Mouse (Mus musculus) liver, embryonic 15.5 days (tissue): ENCODE measurements around the gene Specc1. TPM values are rescaled to one million over a fixed set of nuclear protein-coding genes. Genes with fewer than 3 reads are reported as not detected.

Source experiments
- ATAC-seq: fragments of 200-750 bp; cut with Nextera tagmentation; 2 replicates; pipeline ENCODE4 v1.8.0; 2017; ENCODE audit warnings: moderate number of reproducible peaks, mild to moderate bottlenecking, moderate library complexity; ENCODE audit not compliant: insufficient read depth
- H3K27ac ChIP-seq: fragments of 300-500 bp; sonication (generic); replicated peaks from 2 replicates; pipeline ENCODE4 v1.5.1; 2015; ENCODE audit warnings: mild to moderate bottlenecking, inconsistent platforms
- H3K27me3 ChIP-seq: fragments of 300-500 bp; sonication (generic); 2 replicates; pipeline ENCODE4 v1.6.1; 2015; ENCODE audit warnings: mild to moderate bottlenecking, inconsistent platforms
- H3K36me3 ChIP-seq: fragments of 300-500 bp; sonication (generic); replicated peaks from 2 replicates; pipeline ENCODE4 v1.6.1; 2015; ENCODE audit warnings: moderate library complexity, mild to moderate bottlenecking, inconsistent platforms
- H3K4me1 ChIP-seq: fragments of 300-500 bp; sonication (generic); replicated peaks from 2 replicates; pipeline ENCODE4 v1.6.1; 2015; ENCODE audit warnings: inconsistent platforms
- H3K4me2 ChIP-seq: fragments of 300-500 bp; sonication (generic); 2 replicates; pipeline ENCODE4 v1.6.1; 2015; ENCODE audit warnings: moderate library complexity, mild to moderate bottlenecking, inconsistent platforms
- H3K4me3 ChIP-seq: fragments of 300-500 bp; sonication (generic); replicated peaks from 2 replicates; pipeline ENCODE4 v1.5.1; 2015; ENCODE audit warnings: mild to moderate bottlenecking, inconsistent platforms
- H3K9ac ChIP-seq: fragments of 300-500 bp; sonication (generic); 2 replicates; pipeline ENCODE4 v1.6.1; 2015; ENCODE audit warnings: moderate library complexity, mild to moderate bottlenecking, inconsistent platforms
- H3K9me3 ChIP-seq: fragments of 300-500 bp; sonication (generic); replicated peaks from 2 replicates; pipeline ENCODE4 v1.6.1; 2016; ENCODE audit warnings: inconsistent platforms
- WGBS: fragments of 180-500 bp; shearing (Covaris S2); methylation state at CpG from one replicate; pipeline ENCODE4 v1.1.7; 2015; ENCODE audit warnings: mixed read lengths; ENCODE audit not compliant: insufficient replicate concordance; 5-methylcytosine and 5-hydroxymethylcytosine counted together
- polyA plus RNA-seq: library from polyadenylated mRNA; unstranded; fragments of >200 nt; fragmentation: Nextera tagmentation; extraction: Ambion mirVana; gene quantifications from 2 replicates; pipeline ENCODE4 v1.2.1, GENCODE M21; 2015

Specc1 gene
- polyA plus RNA-seq, 1 experiment from 2014 or later, result 54.4 TPM

- Histone ChIP-seq H3K36me3 (no peaks in the 10 kb centered on the region), H3K4me1 (no peaks in the 10 kb centered on the region), H3K27me3 (0 out of 2 replicates have a peak, but pooled peaks cover 9% of the 10 kb centered on the region), H3K9me3 (no peaks in the 10 kb centered on the region), H3K4me2 (no peak overlapping the region), H3K27ac (no peak overlapping the region), H3K4me3 (no peak overlapping the region), H3K9ac (no peak overlapping the region)
- no peak for ATAC-seq
- 65% methylated on average over 17 of the region's 17 CpGs for WGBS
These were observed 310.1 kb downstream of the Specc1 start for GRCm38 (mm10) chr11:62266466-62267214.

- Histone ChIP-seq H3K4me2 (no peak overlapping the region), H3K4me1 (no peaks in the 10 kb centered on the region), H3K4me3 (no peak overlapping the region), H3K27me3 (0 out of 2 replicates have a peak, but pooled peaks cover 5% of the 10 kb centered on the region), H3K27ac (no peak overlapping the region), H3K36me3 (no peaks in the 10 kb centered on the region), H3K9me3 (no peaks in the 10 kb centered on the region), H3K9ac (no peak overlapping the region)
- ATAC-seq, result no peak
- WGBS, result 46% methylated on average over 8 of the region's 8 CpGs
These were observed 311.8 kb downstream of the Specc1 start for GRCm38 (mm10) chr11:62268381-62268780.

GRCm38 (mm10) chr11:62269097-62269496, 312.5 kb downstream of the Specc1 start:
- Histone ChIP-seq H3K4me1 (no peaks in the 10 kb centered on the region), H3K4me3 (no peak overlapping the region), H3K27ac (no peak overlapping the region), H3K27me3 (0 out of 2 replicates have a peak, but pooled peaks cover 5% of the 10 kb centered on the region), H3K9ac (no peak overlapping the region), H3K36me3 (no peaks in the 10 kb centered on the region), H3K9me3 (no peaks in the 10 kb centered on the region), H3K4me2 (no peak overlapping the region)
- ATAC-seq, result no peak
- WGBS, result 74% methylated on average over 12 of the region's 12 CpGs

GRCm38 (mm10) chr11:62270851-62271250, 314.3 kb downstream of the Specc1 start:
- H3K27ac ChIP-seq, result no peak overlapping the region
- H3K4me1 ChIP-seq, result no peaks in the 10 kb centered on the region
- 55% methylated on average over 5 of the region's 5 CpGs for WGBS
- no peak overlapping the region for H3K9ac ChIP-seq
- ATAC-seq, result no peak
- H3K4me2 ChIP-seq, result no peak overlapping the region
- no peaks in the 10 kb centered on the region for H3K36me3 ChIP-seq
- no peaks in the 10 kb centered on the region for H3K27me3 ChIP-seq
- no peaks in the 10 kb centered on the region for H3K9me3 ChIP-seq
- no peak overlapping the region for H3K4me3 ChIP-seq

Other genes with a start within 250 kb of the Specc1 start
- not detected in 2 replicates for gene Slc5a10, start 235.9 kb upstream of the Specc1 start, polyA plus RNA-seq
- gene Prpsap2, start 194.7 kb upstream of the Specc1 start, polyA plus RNA-seq, result 5.9 and 6.3 TPM in 2 replicates
- gene Ulk2, start 101.7 kb upstream of the Specc1 start, polyA plus RNA-seq, result 2.6 and 2.9 TPM in 2 replicates
- gene Akap10, start 26.5 kb upstream of the Specc1 start, polyA plus RNA-seq, result 7.9 and 8.0 TPM in 2 replicates